Mouse (Mus musculus): ENCODE measurements around the gene Metap2.
"Not testable (repeated sequence)": the region's sequence is repeated elsewhere in the genome, so short reads cannot be mapped to it uniquely, and the experiment has no call there.

Metap2 gene

DNA sequence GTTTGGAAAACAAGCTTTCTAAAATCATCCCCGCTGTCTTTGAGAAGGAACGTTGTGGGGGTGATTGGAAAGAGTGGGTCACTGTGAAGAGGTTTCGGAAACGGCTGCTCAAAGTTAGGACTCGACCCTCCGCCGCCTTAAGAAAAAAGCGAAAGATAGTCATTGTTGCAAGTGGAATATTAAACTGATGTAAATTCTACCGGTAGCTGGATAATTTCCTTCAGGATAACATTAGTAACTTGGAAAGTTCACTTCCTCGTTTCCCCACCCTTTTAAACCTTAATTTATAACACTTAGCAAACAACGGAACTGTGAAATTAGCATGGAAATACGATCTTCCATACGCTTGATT, 62.5 kb downstream of the Metap2 start:
- no peak for DNase-seq

DNA sequence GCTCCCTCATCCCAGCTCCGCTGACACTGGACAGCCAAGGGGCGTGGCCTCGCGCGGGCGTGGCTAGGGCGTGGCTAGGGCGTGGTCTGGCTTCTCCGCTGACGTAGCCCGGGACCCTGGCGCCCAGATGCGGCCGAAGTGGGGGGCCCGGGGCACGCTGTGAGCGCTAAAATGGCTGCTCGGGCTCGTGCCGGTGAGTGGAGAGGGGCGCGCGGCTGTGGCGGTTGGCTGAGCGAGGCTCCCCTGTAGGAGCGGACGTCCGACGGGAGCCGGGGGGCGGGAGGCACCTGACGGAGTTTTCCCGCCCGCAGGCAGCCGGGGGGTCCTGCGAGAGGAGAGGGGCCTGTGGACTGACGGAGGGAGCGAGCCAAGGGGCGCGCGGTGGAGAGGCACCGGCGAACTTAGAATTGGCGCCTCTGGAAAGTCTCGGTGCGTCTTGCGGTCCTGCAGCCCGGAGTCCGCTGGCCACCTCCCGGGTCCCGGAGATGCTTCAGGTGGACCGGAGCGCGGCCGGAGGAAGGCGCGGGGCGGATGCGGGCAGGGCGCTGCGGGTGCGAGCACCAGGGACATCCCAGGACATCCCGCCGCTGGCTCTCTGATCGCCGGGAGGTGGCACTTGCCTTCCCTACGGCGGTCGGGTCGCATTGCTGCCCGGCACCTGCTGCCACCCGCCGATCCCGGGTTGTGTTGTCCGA, 63.0 kb downstream of the Metap2 start:
- peak; percentile 90 to 93 for DNase-seq

DNA sequence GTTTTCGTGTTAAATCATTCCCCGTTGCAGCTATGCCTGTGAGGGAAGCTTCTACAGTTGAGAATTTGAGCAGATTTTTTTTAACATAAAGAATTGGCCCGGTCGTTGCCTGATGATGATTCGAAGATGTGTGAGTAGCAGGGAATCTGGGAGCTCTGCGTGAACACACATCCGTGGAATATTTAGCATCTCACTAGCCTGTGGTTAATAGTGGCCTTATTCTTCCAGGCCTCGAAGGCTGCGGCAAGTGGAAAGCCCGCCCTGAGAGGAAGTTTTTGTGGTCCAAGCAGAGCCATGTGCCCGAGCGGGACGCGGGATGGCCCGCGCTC, 63.6 kb downstream of the Metap2 start:
- DNase-seq = no peak

DNA sequence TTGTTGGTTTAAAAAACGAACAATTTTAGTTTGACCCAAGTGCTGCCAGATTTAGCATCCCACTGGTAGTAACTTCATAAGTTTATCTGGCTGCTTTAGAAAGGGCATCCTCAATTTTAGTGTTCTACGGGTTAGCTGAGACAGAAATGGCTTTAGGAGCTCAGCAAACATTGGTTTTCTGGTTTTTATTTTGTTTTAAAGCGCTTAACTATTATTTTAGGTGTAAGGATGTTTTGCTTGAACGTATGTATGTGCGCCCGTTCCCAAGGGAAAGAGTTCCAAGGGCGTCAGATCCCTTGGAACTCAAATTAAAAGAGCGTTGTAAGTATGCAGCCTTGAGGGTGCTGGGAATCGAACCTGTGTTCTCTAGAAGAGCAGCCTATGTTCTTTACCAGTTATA, 64.1 kb downstream of the Metap2 start:
- no peak for DNase-seq

DNA sequence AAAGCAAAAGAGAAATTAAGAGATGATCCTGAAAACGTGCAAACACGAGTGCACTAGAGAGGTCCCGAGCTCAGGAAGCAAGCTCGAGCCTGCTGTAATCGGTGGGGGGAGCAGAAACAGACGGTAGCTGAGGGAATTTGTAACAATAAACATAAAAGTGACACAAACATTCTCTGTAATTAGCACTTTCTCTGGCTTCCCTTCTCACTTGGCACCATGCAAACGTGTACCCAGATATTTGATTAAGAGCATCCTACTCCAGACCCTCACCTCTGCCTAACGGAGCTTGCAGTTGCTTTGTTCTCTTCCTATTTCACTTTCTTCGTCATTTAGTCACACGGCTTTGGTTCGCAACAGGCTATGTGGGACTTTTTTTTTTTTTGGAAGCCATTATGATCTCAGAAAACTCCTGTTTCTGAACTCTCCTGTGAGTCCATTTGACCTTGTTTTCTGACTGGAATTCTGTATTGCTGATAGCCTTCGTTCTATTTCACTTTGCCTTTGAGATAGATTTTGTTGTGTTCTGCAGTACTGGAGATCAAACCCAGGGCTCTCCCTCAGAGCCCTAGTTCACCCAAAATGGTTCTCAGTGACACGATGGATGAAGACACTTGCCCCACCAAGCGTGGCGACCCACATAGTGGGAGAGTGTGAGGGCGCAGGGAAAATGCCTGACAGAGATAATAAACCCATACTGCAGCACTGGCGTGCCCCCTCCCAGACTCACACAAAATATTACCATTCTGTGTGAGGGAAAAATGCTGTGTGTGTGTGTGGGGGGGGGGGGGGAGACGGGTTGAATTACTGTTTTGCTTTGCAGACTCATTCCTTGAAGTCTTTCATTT, 64.9 kb downstream of the Metap2 start:
- no peak for DNase-seq

DNA sequence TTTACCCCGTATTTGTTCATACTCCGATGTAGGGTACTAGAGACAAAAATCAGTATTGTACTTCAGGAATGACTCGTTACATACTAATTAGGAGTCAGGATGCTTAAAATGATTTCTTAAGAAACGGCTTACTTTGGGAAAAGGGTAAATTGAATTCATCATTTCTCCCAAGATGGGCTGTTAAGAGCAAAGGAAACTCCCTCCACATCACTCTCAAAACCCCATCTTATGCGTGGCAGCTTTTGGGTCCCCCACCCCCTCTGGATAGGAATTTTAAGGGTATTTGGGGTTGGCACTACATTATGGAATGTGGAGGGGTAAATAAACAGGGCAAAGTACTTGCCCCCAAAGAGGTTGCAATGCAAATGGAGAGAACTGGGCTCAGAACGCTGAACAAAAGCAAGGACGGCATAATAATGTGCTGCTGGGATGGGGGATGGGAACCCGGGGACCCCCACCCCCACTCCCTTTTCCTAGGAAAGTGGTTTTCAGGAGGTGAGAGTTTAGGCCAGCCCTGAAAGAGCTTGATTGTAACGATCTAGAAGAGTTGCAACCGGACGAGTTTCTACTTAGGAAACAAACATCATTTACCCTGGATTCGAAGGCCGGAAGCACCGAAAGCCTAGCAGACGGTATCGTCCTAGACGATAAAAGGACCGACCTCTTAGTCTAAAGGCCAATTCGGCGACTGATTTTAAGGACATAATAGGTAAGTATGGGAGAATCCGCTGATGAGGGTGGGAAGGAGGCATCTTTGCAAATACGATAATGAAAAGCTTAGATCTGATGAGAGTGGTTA, 65.8 kb downstream of the Metap2 start, which contains the start of gene Usp44:
TSS of gene Usp44 (plus strand) at position 625 of the 799 bp plus-strand sequence.
- no peak for DNase-seq

DNA sequence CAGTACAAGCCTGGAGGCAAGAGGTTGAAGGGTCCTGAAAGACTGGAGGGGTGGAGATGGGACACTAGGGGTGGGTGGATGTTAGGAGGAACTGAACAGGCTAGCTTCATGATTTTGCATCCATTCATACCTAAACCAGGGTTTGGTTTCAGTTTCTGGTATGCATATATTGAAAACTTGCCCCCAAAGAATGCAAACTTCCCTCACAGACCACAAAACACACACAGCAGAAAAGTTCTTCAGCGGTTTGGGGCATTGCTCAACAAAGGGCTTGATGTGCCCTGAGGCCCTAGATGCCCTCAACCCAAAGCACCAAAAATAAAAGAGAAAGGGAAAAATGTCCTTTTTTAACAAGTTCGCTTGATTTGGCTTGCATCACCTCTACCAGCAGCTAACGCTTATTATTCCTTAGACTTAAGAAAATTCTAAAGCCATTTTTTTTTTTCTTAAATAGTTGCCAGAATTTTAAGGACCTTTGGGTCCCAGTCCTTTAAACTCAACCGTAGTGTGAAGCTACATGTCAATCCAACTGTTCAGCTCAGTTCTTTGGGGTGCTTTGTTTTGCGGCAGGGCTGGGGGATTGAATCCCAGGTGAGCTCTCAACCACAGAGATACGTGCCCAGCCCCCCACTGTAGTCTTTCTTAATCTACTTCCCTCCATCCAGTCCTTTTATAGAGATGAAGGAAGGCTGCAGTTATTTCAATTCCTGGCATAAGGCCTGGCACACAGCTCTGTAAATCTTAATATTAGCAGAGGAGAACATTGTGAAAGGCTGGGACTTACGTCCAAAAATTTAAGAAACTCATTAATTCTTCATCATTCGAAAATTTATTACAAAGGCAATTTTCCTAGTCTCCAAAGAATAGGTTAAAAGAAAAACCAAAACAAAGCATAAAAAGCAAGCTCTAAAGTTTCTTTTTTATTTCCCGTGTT, 66.7 kb downstream of the Metap2 start:
- no peak for DNase-seq

DNA sequence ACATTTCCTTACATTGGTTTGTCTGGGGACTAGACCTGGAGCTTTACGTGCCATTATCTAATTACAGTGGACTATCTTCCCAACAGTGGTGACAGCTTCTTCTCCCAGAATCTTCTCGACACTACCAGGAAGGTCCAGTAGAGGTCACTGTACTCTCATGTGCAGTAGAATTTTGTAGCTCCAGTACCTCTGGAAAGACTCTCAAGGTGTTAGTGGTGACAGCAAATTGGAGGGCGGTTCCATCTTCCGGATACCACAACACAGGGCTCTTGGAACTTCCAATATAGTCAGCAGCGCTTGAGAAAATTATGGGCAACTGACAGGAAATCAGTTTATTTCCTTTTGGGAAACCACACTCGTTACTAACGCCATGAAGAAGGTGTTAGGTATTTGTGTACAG, 78.2 kb downstream of the Metap2 start:
- DNase-seq = peak; percentile 90 to 94

DNA sequence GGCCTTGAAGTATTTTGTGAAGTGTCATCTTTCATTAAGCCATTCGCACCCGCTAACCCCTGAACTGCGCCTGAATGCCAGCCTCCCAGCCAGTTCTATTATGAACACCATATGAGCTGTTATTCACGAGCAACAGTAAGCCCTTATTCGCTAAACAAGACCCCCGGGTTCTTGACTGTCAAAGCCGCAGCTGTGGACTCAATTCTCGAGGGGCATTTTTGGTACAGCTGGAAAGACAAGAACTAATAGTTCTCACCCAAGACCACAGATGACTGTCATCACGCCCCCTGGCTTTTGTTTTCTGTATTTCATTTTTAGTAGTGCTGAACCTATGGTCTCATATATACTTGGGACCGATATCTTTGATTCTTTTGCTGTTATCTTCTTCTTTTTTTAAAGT, 83.1 kb downstream of the Metap2 start:
- DNase-seq = peak; percentile 40 to 77

DNA sequence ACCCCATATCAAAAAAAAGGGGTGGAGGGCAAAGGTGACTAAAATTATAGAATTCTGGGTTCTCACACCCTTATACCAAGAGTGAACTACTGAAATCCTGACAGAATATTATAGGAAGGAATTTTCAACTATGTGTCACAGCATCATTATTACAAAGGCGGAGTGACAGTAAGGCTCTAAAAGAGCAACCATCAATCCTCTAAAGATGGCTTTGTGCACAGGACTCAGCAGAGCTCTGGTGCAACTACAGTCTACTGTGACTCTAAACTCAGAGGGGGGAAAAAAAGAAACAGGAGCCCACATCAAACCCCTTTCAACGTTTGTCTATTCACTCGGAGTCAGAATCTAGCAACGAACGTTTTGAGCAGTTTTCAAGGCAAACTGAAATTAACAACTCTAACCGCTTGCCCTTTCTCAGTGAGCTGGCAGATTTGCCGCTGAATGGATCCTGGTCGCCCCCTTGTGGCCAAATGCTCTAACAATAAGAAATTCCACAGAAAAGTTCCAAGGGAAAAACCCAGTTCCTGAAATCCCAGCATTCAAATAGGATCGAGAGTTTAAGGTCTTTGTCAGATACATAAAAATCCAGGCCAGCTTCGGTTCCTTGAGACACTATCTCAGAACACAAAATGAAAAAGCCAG, 84.0 kb downstream of the Metap2 start:
- peak; percentile 92 to 95 for DNase-seq

DNA sequence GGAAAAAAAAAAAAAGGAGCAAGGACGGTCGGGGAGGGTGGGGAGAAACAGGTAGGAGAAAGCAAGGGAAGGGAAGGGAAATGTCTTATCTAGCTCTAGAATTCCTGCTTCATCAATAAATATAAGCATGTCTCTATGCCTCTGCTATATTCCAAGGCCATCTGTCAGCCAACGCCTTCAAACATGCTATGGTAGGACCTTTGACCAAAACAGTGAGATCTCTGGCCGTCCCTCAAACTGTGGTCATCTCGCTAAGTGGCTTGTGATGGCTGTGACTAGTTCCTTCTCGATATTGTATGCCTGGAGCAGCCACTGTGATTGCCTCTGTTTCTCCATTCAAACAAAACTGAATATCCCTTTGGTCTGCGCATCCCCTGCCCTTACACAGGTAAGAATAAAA, 84.8 kb downstream of the Metap2 start:
- DNase-seq = no peak

DNA sequence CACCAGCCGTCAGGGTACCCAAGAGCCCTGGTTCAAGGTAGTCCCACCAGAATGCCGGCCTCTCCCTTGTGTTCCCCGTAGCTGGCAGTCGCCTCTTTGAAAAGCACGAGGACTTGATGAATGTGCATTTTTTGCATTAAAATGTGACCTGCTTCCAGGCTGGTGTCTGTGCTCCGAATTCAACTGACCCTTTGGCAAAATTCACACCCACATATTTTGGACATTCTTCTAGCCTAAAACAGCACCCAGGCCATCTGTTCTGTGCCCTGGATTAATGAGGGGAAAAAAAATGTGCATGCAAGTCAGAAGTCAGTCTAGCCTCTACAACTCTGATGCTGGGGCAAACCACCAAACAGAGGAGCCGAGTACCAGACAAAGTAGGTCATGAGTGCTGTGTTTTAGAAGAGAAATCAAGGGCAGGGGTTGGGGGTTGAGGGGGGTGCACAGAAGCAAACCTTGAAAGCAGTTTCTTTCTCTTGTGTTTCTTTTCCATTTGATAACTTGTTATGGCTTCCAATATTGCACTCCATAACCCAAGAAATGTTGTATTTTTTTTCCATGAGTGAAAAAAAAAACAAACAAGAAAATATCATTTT, 86.2 kb downstream of the Metap2 start:
- DNase-seq = peak in 1 of 2 experiments; percentile 28

DNA sequence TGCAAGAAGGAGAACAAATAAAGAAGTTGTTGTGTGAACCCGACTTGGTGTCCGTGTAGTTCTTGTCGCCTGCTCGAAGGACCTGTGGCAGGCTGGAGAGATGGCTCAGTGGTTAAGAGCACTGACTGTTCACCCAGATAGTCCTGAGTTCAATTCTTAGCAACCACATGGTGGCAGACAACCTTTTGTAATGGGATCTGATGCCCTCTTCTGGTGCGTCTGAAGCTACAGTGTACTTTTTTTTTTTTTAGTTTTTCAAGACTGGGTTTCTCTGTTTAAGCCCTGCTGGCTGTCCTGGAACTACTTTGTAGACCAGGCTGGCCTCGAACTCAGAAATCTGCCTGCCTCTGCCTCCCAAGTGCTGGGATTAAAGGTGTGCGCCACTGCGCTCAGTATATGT, 87.5 kb downstream of the Metap2 start:
- DNase-seq = not testable (repeated sequence)
